Comparison of ENCODE assay signal across 9 mouse cellular contexts in the genomic region with DNA sequence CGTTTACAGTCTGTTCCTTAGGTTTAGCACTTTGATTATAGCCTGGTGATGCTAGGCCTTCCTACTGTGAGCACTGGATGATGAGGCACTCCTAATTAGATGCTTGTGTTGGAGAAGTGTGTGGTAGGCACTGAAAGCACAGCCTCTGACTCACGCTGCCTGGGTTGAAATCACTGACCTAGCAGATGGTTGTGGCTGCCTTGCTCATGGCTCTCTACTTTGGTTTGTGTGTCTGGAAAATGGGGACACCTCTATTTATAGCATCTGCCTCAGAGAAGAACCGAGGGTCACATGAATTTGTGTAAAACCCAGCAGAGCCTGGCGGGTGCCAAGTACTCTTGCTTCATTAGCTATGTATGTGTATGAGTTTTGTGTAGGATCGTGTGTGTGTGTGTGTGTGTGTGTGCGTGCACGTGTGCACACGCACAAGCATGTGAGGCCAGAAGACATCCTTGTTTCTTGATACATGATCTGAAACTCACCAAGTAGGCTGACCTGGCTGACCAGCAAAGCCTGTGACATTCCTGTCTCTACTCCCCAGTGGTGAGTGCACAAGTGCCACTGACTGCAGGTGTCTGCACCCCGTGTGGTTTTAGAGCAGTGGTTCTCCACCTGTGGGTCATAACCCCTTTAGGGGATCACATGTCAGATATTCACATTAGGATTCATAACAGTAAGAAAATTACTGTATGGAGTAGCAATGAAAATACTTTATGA. TPM values are rescaled to one million over a fixed set of nuclear protein-coding genes. Genes with fewer than 3 reads are reported as not detected.
A peak's percentile ranks its signal among the peaks of the same experiment; 100 is the strongest.
DNase-seq lines count a peak whose midpoint lies in the region; ATAC-seq and TF ChIP-seq lines count a peak whose summit lies in the region.
"Had no signal": no experiment of that assay in that cellular context is flagged by ENCODE, and none has a peak within 500 bp of the region (broad histone marks: within the 10 kb centered on the region; RNA-seq: fewer than 3 reads in every experiment).

No protein-coding gene starts in this region.

- WGBS in forebrain, embryonic 14.5 days: 85% methylated on average over 9 of the region's 9 CpGs
- 89% methylated on average over 9 of the region's 9 CpGs for WGBS in forebrain, embryonic 13.5 days
- 93% methylated on average over 9 of the region's 9 CpGs for WGBS in hindbrain, embryonic 14.5 days

- H3K4me2 ChIP-seq in forebrain, embryonic 14.5 days (ENCODE audit: low read length): no peak overlapping the region
- H3K4me2 ChIP-seq in forebrain, embryonic 13.5 days: no peak overlapping the region
- H3K4me2 ChIP-seq in hindbrain, embryonic 14.5 days (replicated peaks): no peak overlapping the region
- H3K4me2 ChIP-seq: liver, embryonic 13.5 days had no signal

- peak; percentile 18; the same call in 1 of the 2 replicates for ATAC-seq in forebrain, embryonic 14.5 days
- no peak for ATAC-seq in forebrain, embryonic 13.5 days
- ATAC-seq in hindbrain, embryonic 14.5 days (ENCODE audit: low FRiP score): no peak

- no peak overlapping the region for H3K4me3 ChIP-seq in forebrain, embryonic 14.5 days (ENCODE audit: low read depth, low read length)
- no peak overlapping the region for H3K4me3 ChIP-seq in forebrain, embryonic 13.5 days
- no peak overlapping the region for H3K4me3 ChIP-seq in ES-Bruce4 (ENCODE audit: low read depth, low read length)
- no peak overlapping the region for H3K4me3 ChIP-seq in left cerebral cortex, adult 2 months
- no peak overlapping the region for H3K4me3 ChIP-seq in hindbrain, embryonic 14.5 days (replicated peaks; ENCODE audit: low read length)
- H3K4me3 ChIP-seq: liver, embryonic 13.5 days had no signal

- TF ChIP-seq CTCF in ES-Bruce4 (IDR thresholded peaks at IDR 0.05; ENCODE audit: low read depth, low read length): no peak
- no peak for TF ChIP-seq CTCF in left cerebral cortex, adult 2 months (IDR thresholded peaks at IDR 0.05)

- no peak overlapping the region for H3K9ac ChIP-seq in forebrain, embryonic 14.5 days (ENCODE audit: low read length)
- no peak overlapping the region for H3K9ac ChIP-seq in forebrain, embryonic 13.5 days
- no peak overlapping the region for H3K9ac ChIP-seq in ES-Bruce4 (ENCODE audit: low read depth, poor library complexity, severe bottlenecking)
- H3K9ac ChIP-seq in hindbrain, embryonic 14.5 days: no peak overlapping the region
- H3K9ac ChIP-seq: liver, embryonic 13.5 days had no signal

- H3K36me3 ChIP-seq in forebrain, embryonic 14.5 days (ENCODE audit: control insufficient read depth, insufficient read depth, low read length): peaks cover 8% of the 10 kb centered on the region; the same call in 1 of the 2 replicates
- peaks cover 13% of the 10 kb centered on the region for H3K36me3 ChIP-seq in forebrain, embryonic 13.5 days (ENCODE audit: poor library complexity, severe bottlenecking)
- H3K36me3 ChIP-seq in ES-Bruce4 (ENCODE audit: control insufficient read depth, insufficient read depth, low read length, poor library complexity, severe bottlenecking): no peaks in the 10 kb centered on the region
- peaks cover 9% of the 10 kb centered on the region; the same call in 1 of the 2 replicates for H3K36me3 ChIP-seq in hindbrain, embryonic 14.5 days (replicated peaks; ENCODE audit: control insufficient read depth, insufficient read depth)

- no peak for TF ChIP-seq EP300 in ES-Bruce4 (IDR thresholded peaks at IDR 0.05; ENCODE audit: insufficient read depth, low read depth, low read length)

- no peak overlapping the region for H3K27ac ChIP-seq in forebrain, embryonic 14.5 days (ENCODE audit: low read depth, low read length)
- no peak overlapping the region for H3K27ac ChIP-seq in forebrain, embryonic 13.5 days
- H3K27ac ChIP-seq in ES-Bruce4 (ENCODE audit: insufficient read depth, low read length): 0 out of 2 replicates have a peak overlapping the region, but pooled peaks have one; percentile 15
- peak overlapping the region; percentile 77 for H3K27ac ChIP-seq in left cerebral cortex, adult 2 months
- H3K27ac ChIP-seq in hindbrain, embryonic 14.5 days: no peak overlapping the region
- H3K27ac ChIP-seq: liver, embryonic 13.5 days had no signal

- no peaks in the 10 kb centered on the region for H3K9me3 ChIP-seq in forebrain, embryonic 14.5 days (replicated peaks; ENCODE audit: control insufficient read depth, low read length)
- H3K9me3 ChIP-seq in forebrain, embryonic 13.5 days (replicated peaks): no peaks in the 10 kb centered on the region
- H3K9me3 ChIP-seq in ES-Bruce4 (replicated peaks; ENCODE audit: control insufficient read depth, insufficient read depth, low read length, poor library complexity, severe bottlenecking): no peaks in the 10 kb centered on the region
- H3K9me3 ChIP-seq in hindbrain, embryonic 14.5 days (ENCODE audit: control insufficient read depth, low read length): no peaks in the 10 kb centered on the region
- H3K9me3 ChIP-seq: liver, embryonic 13.5 days had no signal

- H3K4me1 ChIP-seq in forebrain, embryonic 14.5 days (ENCODE audit: control insufficient read depth, insufficient read depth, low read length): no peaks in the 10 kb centered on the region
- H3K4me1 ChIP-seq in forebrain, embryonic 13.5 days: no peaks in the 10 kb centered on the region
- peaks cover 4% of the 10 kb centered on the region for H3K4me1 ChIP-seq in ES-Bruce4 (ENCODE audit: control insufficient read depth, insufficient read depth, low read length)
- H3K4me1 ChIP-seq in hindbrain, embryonic 14.5 days (replicated peaks; ENCODE audit: control insufficient read depth, insufficient read depth, low read length): 0 out of 2 replicates have a peak, but pooled peaks cover 8% of the 10 kb centered on the region
- H3K4me1 ChIP-seq: liver, embryonic 13.5 days had no signal

- no peaks in the 10 kb centered on the region for H3K27me3 ChIP-seq in forebrain, embryonic 14.5 days (replicated peaks; ENCODE audit: control insufficient read depth, insufficient read depth, low read length)
- no peaks in the 10 kb centered on the region for H3K27me3 ChIP-seq in forebrain, embryonic 13.5 days
- no peaks in the 10 kb centered on the region for H3K27me3 ChIP-seq in ES-Bruce4 (ENCODE audit: control insufficient read depth, insufficient read depth, low read length, poor library complexity, severe bottlenecking)
- no peaks in the 10 kb centered on the region for H3K27me3 ChIP-seq in hindbrain, embryonic 14.5 days (ENCODE audit: control insufficient read depth, insufficient read depth, low read length)
- H3K27me3 ChIP-seq: liver, embryonic 13.5 days had no signal

- intact Hi-C loops in left cerebral cortex, postnatal 4 days (cut with DNase I): loop anchor here (5.0 kb wide), 1 partner anchor 68 kb away; no protein-coding TSS in a partner anchor
- intact Hi-C loops in left cerebral cortex, adult 2 months (cut with DNase I): loop anchor here (1.0 to 5.0 kb wide), 4 partner anchors 67 to 833 kb away; no protein-coding TSS in a partner anchor

- DNase-seq in forebrain, embryonic 14.5 days (ENCODE audit: low spot score): no peak
- DNase-seq in left cerebral cortex, adult 11 months (ENCODE audit: low spot score): peak; percentile 61
- DNase-seq in left cerebral cortex, postnatal 4 days: no peak
- peak; percentile 40 to 58 for DNase-seq in left cerebral cortex, adult 2 months (ENCODE audit: extremely low spot score in 1 of 2, low spot score in 2 of 2)
- DNase-seq in hindbrain, embryonic 14.5 days (ENCODE audit: low spot score): no peak
- DNase-seq in retina, postnatal 1 day: no peak

- no peak for TF ChIP-seq POLR2A in ES-Bruce4 (IDR thresholded peaks at IDR 0.05; ENCODE audit: insufficient read depth, low read length)

RNA-seq across cellular contexts. Expression of a gene that starts 52.4 kb away (rescaled TPM):
- polyA plus RNA-seq in forebrain, embryonic 14.5 days (2014; fragmentation: Nextera tagmentation; extraction: Ambion mirVana): 0.66 and 1.8 TPM in 2 replicates
- 0.38 and 0.40 TPM in 2 replicates for polyA plus RNA-seq in forebrain, embryonic 13.5 days (2015; fragmentation: Nextera tagmentation; extraction: Ambion mirVana)
- 1 to 10 TPM; 1.4 to 2.2 TPM for total RNA-seq in left cerebral cortex, postnatal 4 days (2021)
- not detected in 2 replicates for polyA plus RNA-seq in ES-Bruce4 (2011; ENCODE audit: insufficient read depth, insufficient read length, low read depth, missing spikeins)
- 1 to 10 TPM; 1.6 to 2.2 TPM for total RNA-seq in left cerebral cortex, adult 2 months (2021)
- polyA plus RNA-seq in hindbrain, embryonic 14.5 days (2014; fragmentation: Nextera tagmentation; extraction: Ambion mirVana): 1.0 and 1.1 TPM in 2 replicates

Comparison
In these comparisons a context has a peak if more than half of its experiments do, and no peak if none do; other contexts are left out.
1. DNase-seq: peak in left cerebral cortex, adult 11 months (single experiment) and left cerebral cortex, adult 2 months (2 of 2); none in forebrain, embryonic 14.5 days (single experiment), left cerebral cortex, postnatal 4 days (single experiment), hindbrain, embryonic 14.5 days (single experiment) and retina, postnatal 1 day (single experiment).
2. H3K27ac ChIP-seq: peak in ES-Bruce4 (single experiment) and left cerebral cortex, adult 2 months (single experiment); none in forebrain, embryonic 14.5 days (single experiment), forebrain, embryonic 13.5 days (single experiment) and hindbrain, embryonic 14.5 days (single experiment).